Mouse (Mus musculus): Measurements from ENCODE around the gene Dzank1. TPM values are rescaled to one million over a fixed set of nuclear protein-coding genes. Genes with fewer than 3 reads are reported as not detected.

Dzank1 gene
- polyA plus RNA-seq, 1 experiment from 2014 or later, result 0.47 TPM

DNA sequence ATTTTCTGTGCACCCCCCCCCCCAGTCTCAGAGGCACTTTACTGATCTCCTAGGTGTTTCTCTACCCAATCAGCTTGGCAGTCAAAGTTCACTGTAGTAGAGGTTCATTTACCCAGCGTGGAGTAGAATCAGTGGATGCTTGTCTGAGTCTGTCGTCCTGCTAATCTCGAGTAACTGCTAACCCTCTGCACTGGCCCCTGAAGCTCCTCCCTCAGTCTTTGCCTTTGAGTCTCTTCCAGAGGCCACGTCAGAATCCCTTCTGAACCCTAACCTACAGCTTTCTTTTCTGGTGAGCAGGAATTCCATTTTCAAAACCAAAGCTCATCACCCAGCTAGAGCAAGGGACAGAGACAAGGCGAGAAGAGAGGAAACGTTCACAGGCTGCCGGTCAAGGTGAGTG is 63.0 kb downstream of the Dzank1 start:
- Histone ChIP-seq H3K9me3 (ENCODE audit: control insufficient read depth) (no peaks in the 10 kb centered on the region), H3K4me3 (ENCODE audit: low read depth, low read length) (peak overlapping the region; percentile 32), H3K4me1 (replicated peaks; ENCODE audit: control insufficient read depth, insufficient read depth, low read length) (no peaks in the 10 kb centered on the region), H3K36me3 (ENCODE audit: control insufficient read depth, insufficient read depth) (no peaks in the 10 kb centered on the region), H3K4me2 (replicated peaks; ENCODE audit: low read depth) (peak overlapping the region; percentile 46), H3K27me3 (replicated peaks; ENCODE audit: control insufficient read depth, insufficient read depth, low read length) (no peaks in the 10 kb centered on the region), H3K9ac (ENCODE audit: low read depth, low read length) (peak overlapping the region; percentile 23; the same call in 1 of the 2 replicates), H3K27ac (ENCODE audit: low read depth, low read length) (peak overlapping the region; percentile 73)
- WGBS, result 46% methylated on average over 7 of the region's 7 CpGs
- no peak for TF ChIP-seq CTCF (IDR thresholded peaks at IDR 0.05; ENCODE audit: low read depth)
- ATAC-seq, result peak; percentile 81

DNA sequence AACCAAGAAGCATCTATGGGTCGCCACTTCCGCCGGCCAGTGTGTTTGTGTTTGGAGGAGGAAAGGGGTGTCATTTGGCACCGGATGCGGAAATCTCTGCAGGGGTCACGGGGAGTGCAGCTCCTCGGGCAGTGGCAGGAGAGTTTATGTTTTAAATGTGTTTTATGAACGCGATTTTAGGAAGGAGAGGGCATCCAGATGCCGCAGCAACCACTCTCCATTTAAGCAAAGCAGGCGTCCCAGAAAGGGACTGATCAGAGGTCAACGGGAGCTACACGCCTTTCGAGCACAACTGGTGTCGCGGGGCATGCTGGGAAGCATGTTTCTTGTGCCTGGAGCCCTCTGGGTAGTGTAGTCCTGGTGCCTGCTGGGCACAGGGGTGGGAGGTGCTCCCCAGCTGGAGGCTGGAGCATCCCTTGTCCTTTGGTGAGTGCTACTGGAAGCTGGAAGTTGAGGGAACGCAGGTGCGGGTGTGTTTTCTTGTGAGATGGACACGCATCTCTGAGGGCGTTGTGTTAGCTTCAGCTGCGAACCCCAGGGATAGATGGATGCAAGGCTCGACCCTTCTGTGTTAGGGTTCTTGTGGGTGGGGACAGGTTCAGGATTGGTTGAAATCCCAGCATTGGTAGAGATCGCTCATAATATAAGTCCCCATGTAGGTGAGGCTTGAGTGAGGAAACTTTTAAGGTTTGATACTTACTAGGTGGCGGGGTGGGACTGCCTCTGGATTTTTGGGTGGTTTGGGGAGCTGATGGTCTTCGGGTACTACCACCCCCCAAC is 68.0 kb downstream of the Dzank1 start:
- H3K4me1 ChIP-seq (replicated peaks; ENCODE audit: control insufficient read depth, insufficient read depth, low read length), result no peaks in the 10 kb centered on the region
- WGBS, result 8% methylated on average over 25 of the region's 25 CpGs
- peak; percentile 85 for ATAC-seq

DNA sequence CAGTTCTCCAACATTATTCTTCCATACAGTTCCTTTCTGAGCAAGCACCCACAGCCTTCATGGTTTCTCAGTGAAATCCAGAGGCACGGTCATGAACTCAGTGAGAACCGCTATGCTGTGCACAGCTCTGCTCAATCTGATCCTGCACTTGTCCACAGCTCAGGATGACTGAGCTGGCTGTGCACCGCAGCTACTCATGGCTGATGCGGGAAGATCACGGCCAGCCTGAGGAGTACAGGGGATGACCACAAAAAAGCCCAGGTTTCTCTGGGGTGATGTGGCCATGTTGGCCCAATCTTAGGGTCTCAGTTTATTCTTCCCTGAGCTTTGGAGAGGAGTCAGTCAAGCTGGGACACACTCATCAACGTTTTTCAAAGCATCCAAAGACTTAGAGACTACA is 68.9 kb downstream of the Dzank1 start:
- no peak for ATAC-seq
- Histone ChIP-seq H3K27me3 (replicated peaks; ENCODE audit: control insufficient read depth, insufficient read depth, low read length) (0 out of 2 replicates have a peak, but pooled peaks cover 3% of the 10 kb centered on the region), H3K4me3 (ENCODE audit: low read depth, low read length) (peak overlapping the region; percentile 42), H3K9ac (ENCODE audit: low read depth, low read length) (no peak overlapping the region), H3K4me2 (replicated peaks; ENCODE audit: low read depth) (peak overlapping the region; percentile 72), H3K36me3 (ENCODE audit: control insufficient read depth, insufficient read depth) (no peaks in the 10 kb centered on the region), H3K4me1 (replicated peaks; ENCODE audit: control insufficient read depth, insufficient read depth, low read length) (no peaks in the 10 kb centered on the region), H3K9me3 (ENCODE audit: control insufficient read depth) (no peaks in the 10 kb centered on the region), H3K27ac (ENCODE audit: low read depth, low read length) (no peak overlapping the region)
- 75% methylated on average over 6 of the region's 6 CpGs for WGBS
- TF ChIP-seq CTCF (IDR thresholded peaks at IDR 0.05; ENCODE audit: low read depth), result no peak

More for the DNA sequence above, 68.0 kb downstream of the Dzank1 start:
- H3K36me3 ChIP-seq (ENCODE audit: control insufficient read depth, insufficient read depth), result no peaks in the 10 kb centered on the region
- H3K9ac ChIP-seq (ENCODE audit: low read depth, low read length), result peak overlapping the region; percentile 19
- TF ChIP-seq CTCF (IDR thresholded peaks at IDR 0.05; ENCODE audit: low read depth), result no peak
- 0 out of 2 replicates have a peak, but pooled peaks cover 3% of the 10 kb centered on the region for H3K27me3 ChIP-seq (replicated peaks; ENCODE audit: control insufficient read depth, insufficient read depth, low read length)
- peak overlapping the region; percentile 72 for H3K4me2 ChIP-seq (replicated peaks; ENCODE audit: low read depth)
- no peaks in the 10 kb centered on the region for H3K9me3 ChIP-seq (ENCODE audit: control insufficient read depth)
- H3K27ac ChIP-seq (ENCODE audit: low read depth, low read length), result no peak overlapping the region
- H3K4me3 ChIP-seq (ENCODE audit: low read depth, low read length), result peak overlapping the region; percentile 42

DNA sequence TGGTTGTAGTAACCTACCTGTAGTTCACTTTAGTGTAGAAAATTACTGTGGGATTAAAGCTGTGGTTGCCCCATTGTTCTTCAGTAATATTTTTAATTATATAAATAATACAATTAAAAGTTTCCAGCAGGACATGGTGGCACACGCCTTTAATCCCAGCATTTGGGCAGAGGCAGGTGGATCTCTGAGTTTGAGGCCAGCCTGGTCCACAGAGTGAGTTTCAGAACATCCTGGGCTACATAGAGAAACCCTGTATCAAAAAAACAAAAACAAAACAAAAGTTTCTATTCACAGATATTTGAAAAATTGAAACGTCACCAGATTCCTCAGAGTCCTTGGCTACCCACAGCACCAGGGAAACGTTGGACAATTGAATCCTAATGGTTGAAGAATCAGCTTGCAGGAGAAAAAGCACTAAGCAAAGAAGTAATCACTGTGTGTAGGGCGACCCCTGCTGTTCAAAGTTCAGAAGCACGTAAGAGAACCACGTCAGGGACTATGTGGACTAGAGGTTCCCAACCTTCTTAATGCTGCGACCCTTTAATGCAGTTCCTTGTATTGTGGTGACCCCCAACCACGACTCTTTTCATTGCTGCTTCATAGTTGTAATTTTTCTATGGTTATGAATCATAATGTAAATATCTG is 74.7 kb downstream of the Dzank1 start:
- peak; percentile 92 for TF ChIP-seq CTCF (IDR thresholded peaks at IDR 0.05; ENCODE audit: low read depth)
- 12% methylated on average over 8 of the region's 8 CpGs for WGBS
- ATAC-seq, result peak; percentile 74

DNA sequence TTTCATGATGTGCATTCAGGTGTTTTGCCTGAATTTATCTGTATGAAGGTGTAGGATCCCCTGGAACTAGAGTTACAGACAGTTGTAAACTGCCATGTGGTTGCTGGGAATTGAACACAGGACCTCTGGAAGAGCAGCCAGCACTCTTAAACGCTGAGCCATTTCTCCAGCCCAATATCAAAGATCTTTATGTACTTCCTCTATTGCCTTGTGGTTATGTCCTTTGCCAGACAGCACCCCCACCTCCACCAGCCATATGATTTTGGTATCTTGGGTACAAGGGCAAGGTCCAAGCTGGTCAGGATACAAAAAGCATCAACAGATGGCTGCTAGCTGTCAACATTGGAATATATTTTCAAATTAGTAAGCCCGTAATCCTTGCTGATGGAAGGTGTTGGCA is 76.8 kb downstream of the Dzank1 start:
- H3K9ac ChIP-seq (ENCODE audit: low read depth, low read length), result no peak overlapping the region
- WGBS, result 71% methylated on average over 2 of the region's 2 CpGs
- no peak overlapping the region for H3K27ac ChIP-seq (ENCODE audit: low read depth, low read length)
- no peaks in the 10 kb centered on the region for H3K36me3 ChIP-seq (ENCODE audit: control insufficient read depth, insufficient read depth)
- no peak for TF ChIP-seq CTCF (IDR thresholded peaks at IDR 0.05; ENCODE audit: low read depth)
- H3K4me3 ChIP-seq (ENCODE audit: low read depth, low read length), result no peak overlapping the region
- H3K9me3 ChIP-seq (ENCODE audit: control insufficient read depth), result no peaks in the 10 kb centered on the region
- no peak for ATAC-seq
- H3K27me3 ChIP-seq (replicated peaks; ENCODE audit: control insufficient read depth, insufficient read depth, low read length), result 0 out of 2 replicates have a peak, but pooled peaks cover 3% of the 10 kb centered on the region
- no peaks in the 10 kb centered on the region for H3K4me1 ChIP-seq (replicated peaks; ENCODE audit: control insufficient read depth, insufficient read depth, low read length)
- no peak overlapping the region for H3K4me2 ChIP-seq (replicated peaks; ENCODE audit: low read depth)

More for the DNA sequence above, 74.7 kb downstream of the Dzank1 start:
- H3K9ac ChIP-seq (ENCODE audit: low read depth, low read length), result no peak overlapping the region
- no peak overlapping the region for H3K4me3 ChIP-seq (ENCODE audit: low read depth, low read length)
- no peaks in the 10 kb centered on the region for H3K36me3 ChIP-seq (ENCODE audit: control insufficient read depth, insufficient read depth)
- no peak overlapping the region for H3K27ac ChIP-seq (ENCODE audit: low read depth, low read length)
- H3K4me2 ChIP-seq (replicated peaks; ENCODE audit: low read depth), result no peak overlapping the region
- H3K27me3 ChIP-seq (replicated peaks; ENCODE audit: control insufficient read depth, insufficient read depth, low read length), result 0 out of 2 replicates have a peak, but pooled peaks cover 3% of the 10 kb centered on the region
- no peaks in the 10 kb centered on the region for H3K9me3 ChIP-seq (ENCODE audit: control insufficient read depth)
- no peaks in the 10 kb centered on the region for H3K4me1 ChIP-seq (replicated peaks; ENCODE audit: control insufficient read depth, insufficient read depth, low read length)

DNA sequence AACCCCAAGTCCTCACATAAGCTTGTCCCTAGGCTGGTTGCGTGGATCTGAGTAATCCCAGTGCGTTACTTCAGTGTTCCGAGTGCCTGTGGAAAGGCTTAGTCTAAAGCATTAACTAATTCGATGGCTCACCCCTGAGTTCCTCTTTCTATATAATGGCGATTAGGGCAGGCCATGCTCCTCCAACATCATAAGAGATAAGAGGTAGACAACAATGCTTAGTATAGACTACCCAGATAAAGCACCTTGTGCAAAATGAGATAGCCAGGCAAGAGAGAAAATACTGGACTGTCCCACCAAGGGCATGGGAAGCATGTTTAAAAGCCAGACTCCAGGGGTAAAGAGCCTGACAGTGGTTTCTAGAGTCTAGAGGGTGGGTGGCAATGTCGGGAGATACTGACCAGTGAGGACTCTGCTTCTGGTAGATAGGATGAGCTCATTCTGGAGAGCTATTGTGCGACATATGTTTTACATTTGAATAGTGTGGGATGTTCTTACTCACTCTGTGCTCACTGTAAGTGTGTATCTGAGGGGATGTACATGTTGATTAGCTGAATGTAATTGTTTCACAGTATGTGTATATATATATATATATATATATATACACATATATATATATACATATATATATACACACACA is 80.7 kb downstream of the Dzank1 start:
- H3K9me3 ChIP-seq (ENCODE audit: control insufficient read depth), result no peaks in the 10 kb centered on the region
- H3K4me1 ChIP-seq (replicated peaks; ENCODE audit: control insufficient read depth, insufficient read depth, low read length), result no peaks in the 10 kb centered on the region
- no peak overlapping the region for H3K4me3 ChIP-seq (ENCODE audit: low read depth, low read length)
- H3K36me3 ChIP-seq (ENCODE audit: control insufficient read depth, insufficient read depth), result no peaks in the 10 kb centered on the region
- H3K27me3 ChIP-seq (replicated peaks; ENCODE audit: control insufficient read depth, insufficient read depth, low read length), result no peaks in the 10 kb centered on the region
- H3K9ac ChIP-seq (ENCODE audit: low read depth, low read length), result no peak overlapping the region
- 80% methylated on average over 7 of the region's 7 CpGs for WGBS
- no peak for ATAC-seq
- no peak overlapping the region for H3K4me2 ChIP-seq (replicated peaks; ENCODE audit: low read depth)
- TF ChIP-seq CTCF (IDR thresholded peaks at IDR 0.05; ENCODE audit: low read depth), result no peak
- no peak overlapping the region for H3K27ac ChIP-seq (ENCODE audit: low read depth, low read length)

All from intestine, postnatal 0 days (tissue).